Mouse (Mus musculus) gastrocnemius, postnatal 4 days (tissue): ENCODE measurements around the gene 4430402I18Rik. TPM values are rescaled to one million over a fixed set of nuclear protein-coding genes. Genes with fewer than 3 reads are reported as not detected.
A peak's percentile ranks its signal among the peaks of the same experiment; 100 is the strongest.

ENCODE experiments used
- DNase-seq, 2 experiments: peaks; one replicate each; pipeline ENCODE4 v3.0.0; 2021 to 2022; ENCODE audit warnings: low spot score in 2 of 2, mixed read lengths in 2 of 2
- total RNA-seq, 2 experiments: library from RNA; stranded (reverse); gene quantifications; 2 replicates each; pipeline ENCODE4 v1.2.3; 2021

4430402I18Rik gene
- total RNA-seq, 2 experiments from 2014 or later, result 4.4 to 8.6 TPM

DNA sequence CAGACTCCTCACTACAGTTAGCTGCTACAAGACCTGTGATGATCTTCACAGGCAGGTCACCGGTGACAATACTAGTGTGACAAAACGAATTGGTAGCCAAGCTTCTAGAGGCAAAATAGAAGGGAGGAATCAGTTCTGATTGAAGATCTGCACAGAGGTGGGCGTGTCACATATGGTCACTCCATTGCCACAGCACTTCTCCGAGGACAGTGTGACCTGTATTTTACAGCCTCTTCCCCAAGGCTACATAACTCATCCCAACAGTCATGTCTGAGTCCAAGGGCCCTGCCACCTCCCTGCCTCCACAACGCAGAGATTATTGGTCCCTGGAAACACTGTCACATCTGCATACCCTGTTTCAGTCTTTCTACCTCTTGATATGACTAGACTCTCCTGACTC is 1.6 kb upstream of the 4430402I18Rik start:
- DNase-seq, result no peak

DNA sequence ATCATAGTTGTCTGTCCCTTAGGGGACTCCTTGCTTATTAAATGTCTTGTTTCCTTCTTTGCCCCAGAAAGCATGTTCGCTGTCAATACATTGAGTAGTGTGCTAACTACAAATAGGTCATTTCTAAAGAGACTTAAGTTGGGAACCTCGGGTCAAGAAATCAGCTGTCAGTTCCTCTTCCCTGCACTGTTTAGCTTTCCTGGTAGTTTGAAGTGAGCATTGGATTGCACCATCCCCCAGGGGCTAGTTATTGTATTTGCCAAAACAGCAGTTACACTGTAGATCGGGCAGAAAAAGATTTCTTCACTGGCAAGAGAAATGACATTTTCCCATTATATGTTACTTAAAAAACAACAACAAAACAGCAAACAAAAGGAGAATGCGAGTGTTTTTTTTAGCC is 578 bp upstream of the 4430402I18Rik start:
- no peak for DNase-seq

DNA sequence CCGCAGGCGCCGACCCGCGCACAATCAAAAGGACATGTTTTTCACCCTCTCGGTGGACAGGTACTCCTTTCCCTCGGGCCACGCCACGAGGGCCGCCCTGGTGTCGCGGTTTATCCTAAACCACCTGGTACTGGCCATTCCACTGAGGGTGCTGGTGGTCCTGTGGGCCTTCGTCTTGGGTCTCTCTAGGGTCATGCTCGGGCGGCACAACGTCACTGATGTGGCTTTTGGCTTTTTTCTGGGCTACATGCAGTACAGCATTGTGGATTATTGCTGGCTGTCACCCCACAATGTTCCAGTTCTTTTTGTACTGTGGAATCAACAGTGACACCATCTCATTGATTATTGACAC is 3.1 kb downstream of the 4430402I18Rik start:
- DNase-seq, result no peak

DNA sequence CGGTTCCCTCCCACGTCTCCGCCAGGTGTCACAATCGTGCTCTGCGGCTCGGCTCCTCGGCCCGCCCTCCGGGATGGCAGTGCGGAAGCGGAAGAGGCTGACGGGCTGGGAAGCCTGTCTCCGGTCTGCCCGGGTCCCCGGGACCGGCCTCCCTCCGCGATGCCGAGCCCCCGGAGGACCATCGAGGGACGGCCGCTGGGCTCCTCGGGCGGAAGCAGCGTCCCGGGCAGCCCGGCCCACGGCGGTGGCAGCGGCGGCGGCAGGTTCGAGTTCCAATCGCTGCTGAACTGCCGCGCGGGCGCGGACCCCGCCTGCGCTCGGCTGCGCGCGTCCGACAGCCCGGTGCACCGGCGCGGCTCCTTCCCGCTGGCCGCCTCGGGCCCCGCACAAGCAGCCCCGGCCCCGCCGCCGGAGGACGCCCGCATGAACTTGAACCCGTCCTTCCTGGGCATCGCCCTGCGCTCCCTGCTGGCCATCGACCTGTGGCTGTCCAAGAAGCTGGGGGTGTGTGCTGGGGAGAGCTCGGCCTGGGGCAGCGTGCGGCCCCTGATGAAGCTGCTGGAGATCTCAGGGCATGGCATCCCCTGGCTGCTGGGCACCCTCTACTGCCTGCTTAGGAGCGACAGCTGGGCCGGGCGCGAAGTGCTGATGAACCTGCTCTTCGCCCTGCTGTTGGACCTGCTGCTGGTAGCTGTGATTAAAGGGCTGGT is 3.6 kb downstream of the 4430402I18Rik start, which contains the start of gene Plpp6:
Plpp6 (plus strand) TSS at position 112 of the 710 bp plus-strand sequence.
- peak; percentile 54 to 70 for DNase-seq

DNA sequence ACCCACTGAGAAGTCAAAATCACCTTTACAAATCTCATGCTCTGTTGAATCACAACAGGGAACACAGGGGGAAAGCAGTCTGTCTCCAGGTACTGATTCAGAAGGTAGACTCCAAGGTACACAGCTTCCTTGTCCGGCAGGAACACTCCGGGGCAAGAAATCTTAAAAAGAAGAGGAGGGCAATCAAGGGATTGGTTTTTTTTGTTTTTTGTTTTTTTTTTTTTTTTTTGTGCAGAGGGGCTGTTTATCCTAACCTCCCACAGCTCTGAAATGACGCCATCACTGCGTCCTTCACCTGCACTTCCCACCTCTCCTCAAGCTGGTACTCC is 4.1 kb downstream of the 4430402I18Rik start:
- no peak for DNase-seq

DNA sequence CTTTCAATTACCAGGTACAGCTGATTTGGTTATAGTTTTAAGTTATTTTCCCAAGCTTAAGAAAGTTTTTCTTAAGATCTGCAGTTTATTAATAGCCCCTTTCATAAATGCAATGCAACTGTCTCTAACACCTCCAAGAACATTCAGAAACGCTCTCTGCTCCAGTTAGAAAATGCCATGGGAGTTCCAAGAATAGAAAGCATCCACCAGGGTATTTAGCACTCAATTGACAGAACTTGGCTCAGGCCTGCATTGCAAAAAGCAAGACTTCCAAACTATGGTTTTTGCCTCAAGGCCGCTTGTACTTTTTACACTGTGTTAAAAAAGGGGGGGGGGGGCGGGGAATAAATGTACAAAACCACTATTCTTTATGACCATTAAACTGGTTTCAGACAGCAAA is 4.5 kb downstream of the 4430402I18Rik start:
- no peak for DNase-seq

DNA sequence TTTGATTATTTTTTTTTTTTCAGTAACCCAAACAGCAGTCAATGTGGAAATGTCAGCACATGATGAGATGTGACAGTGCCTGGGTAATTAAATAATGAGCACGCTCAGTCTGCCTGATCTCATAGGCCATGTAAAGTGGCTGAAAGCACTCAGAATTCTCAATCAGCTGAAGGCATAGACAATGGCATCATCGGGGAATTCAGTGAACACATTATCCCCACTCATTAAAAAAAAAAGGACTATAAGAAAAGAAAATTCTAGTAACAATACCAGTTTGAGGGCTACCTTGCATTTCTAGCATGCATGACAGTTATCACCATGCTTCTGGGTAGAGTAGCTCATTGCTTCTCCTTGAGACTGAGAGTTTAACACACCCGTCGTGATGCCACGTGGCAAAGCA is 16.3 kb downstream of the 4430402I18Rik start:
- DNase-seq, result no peak

DNA sequence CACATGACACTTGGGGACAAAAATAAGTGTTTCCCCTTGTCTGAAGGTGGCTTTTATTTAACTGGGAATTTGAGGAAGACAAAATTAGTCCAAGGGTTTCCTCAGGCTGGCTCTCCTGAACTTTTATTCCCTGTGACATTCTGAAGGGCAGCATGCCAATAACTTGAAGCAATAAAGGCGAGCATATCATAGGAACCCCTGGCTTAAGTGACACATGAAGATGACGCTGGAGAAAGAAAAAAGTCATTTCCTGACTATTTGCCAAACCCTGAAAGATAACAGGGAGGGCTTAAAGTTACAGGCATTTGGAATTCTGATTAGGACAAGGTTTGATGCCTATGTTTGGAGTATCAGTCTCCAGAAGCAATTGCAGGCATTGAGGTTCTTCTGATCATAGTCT is 20.3 kb downstream of the 4430402I18Rik start:
- DNase-seq, result no peak

DNA sequence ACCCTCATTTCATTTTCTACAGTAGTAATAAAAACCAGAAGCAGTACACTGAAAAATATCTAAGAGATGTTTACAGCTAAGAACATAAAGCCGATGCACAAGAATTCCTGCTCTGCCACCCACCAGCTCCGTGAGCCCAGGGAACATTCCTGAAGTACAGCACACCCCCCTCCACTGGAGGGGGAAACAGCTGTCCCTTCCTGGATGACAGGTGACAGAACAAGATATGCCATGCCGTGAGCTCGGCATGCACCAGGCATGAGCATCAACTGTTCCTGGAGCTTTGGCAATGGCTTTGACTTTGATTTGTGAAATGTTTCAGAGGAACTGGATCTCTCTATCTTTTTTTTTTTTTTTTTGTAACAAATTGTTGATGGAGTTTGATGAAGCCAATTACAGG is 20.8 kb downstream of the 4430402I18Rik start:
- DNase-seq, result no peak

DNA sequence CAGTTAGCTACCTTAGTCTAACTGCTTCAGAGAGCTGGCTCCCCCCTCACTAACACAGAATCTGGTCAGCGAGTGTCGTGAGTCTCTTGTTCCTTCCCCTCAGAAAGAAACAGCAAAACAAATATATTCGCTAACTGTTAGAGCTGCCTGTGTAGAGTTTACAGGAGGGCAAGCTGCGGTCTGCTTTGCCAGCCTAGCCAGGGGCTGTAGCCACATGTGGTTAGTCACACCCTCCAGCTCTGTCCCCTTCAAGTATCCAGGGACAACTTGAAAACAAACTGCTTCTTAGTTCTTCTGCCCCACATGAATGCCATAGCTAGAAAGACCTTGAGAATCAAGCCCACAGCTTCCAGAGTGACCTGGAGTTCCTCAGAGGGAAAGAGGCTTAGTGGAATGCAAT is 26.3 kb downstream of the 4430402I18Rik start:
- no peak for DNase-seq

DNA sequence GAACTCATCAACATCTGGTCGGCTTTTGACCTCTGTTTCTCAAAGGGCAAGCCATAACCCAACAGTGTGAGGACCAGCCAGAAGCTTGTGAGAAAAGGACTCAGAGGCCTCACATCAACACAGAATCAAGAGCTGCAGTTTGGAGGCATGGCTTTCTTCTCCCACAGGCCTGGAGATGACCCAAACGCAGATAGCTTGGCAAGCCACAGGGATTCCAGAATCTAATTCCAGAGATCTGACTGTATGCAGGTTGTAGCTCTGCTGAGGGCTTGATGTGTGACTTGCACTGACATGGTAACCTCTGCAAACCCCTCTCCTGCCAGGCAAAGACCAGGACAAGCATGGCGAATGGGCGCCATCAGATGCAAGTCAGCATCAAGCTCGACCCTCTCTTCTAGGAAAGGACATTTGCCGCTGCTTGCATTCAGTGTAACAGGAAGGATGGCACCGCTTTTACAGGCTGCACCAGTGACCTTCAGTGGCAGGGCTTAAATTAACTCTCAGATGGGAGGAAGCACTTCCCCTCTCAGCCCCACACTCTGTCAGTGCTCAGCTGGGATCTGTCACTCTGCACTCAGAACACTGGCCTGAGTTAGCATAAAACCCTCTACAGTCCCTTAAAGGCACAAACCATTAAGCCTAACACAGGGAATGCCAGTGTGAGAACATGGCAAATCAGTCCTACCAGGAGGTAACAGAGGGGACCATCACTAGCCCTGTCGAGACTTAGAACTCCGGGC is 27.3 kb downstream of the 4430402I18Rik start:
- DNase-seq, result no peak

DNA sequence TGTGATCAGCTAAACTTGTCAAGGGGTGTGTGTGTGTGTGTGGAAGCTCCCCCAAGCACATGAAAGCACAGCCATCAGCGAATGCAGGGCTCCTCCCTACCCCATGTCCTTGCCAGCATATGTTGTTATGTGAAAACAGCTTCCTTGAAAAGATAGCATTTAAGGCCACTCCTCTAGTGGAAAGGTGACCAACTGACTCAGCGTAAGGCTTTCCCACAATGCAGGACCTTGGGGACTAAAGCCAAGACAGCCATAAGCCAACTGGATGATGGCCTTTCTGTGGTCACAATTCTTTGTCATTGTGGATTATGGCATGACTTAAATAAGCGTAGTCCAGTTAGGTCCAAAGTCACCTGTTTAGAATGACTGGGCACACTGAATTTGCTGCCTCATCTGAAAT is 32.7 kb downstream of the 4430402I18Rik start:
- no peak for DNase-seq

DNA sequence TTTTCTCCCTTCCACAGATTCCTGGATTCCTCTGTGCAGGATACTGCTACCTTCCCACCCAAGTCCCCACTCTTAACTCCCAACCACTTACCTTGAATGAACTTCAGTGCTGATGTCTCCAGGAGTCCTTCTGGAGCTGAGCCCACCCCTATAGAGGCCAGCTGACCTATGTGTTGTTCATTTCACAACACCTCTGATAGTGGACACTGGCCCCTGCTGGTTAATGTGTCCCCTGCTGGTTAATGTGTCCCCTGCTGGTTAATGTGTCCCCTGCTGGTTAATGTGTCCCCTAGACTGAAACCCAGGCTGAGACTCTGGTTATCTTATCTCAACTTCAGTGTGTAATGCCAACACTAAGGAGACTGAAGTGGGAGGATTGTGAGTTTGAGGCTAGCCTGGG is 38.6 kb downstream of the 4430402I18Rik start:
- DNase-seq, result no peak

DNA sequence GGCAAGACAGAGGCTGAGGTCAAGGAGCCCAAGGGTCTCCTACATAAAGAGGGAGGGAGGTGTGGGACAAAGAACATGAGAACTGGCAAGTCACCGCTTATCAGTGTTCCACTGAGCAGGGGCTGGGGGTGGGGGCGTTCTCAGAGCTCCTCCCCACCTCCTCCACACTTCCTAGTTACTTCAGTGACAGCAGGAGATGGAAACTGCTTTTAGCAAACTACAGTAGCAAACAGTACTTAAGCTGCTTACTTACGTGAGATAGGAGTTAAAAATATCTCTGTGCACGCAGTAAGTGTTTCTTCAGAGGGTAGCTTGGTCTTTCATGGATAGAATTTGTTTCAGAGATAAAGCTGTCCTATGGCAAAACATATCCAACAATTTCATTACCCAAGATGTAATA is 40.2 kb downstream of the 4430402I18Rik start:
- DNase-seq, result no peak

DNA sequence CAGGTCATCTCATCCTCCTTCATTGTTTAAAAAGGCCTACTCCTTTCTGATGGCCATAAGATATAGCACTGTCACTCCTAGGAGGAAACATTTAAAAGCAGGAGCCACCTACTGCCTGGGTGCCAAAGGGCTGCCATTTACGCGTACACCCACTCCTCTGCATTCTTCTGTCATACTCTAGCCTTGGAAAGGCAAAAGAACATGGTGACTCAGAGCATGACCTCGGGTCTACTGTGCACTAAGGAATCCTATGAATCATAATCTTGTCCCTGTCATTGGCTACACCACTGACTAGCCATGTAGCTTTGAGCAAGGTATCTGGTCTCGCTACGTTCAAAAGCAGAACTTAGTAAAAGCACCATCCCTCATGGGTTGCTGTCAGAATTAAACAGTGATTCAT is 41.2 kb downstream of the 4430402I18Rik start:
- DNase-seq, result no peak

DNA sequence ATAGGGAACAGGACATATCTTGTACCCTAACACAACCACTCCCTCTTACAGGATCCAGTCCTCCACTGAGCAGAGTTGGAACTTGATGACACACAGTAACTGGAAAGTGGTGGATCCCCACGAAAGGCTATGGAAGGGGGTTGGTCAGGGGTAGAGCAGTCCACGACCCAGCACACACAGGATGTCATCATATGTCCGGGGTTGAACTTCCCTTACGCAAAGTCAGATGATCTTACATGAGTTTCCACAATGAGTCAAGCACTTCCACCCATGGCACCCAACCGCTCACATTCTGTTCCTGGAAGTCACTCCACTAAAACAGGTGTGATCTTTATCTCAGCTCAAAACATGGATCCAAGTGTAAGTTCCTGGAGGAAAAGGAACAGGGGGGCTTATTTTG is 49.8 kb downstream of the 4430402I18Rik start:
- DNase-seq, result no peak

DNA sequence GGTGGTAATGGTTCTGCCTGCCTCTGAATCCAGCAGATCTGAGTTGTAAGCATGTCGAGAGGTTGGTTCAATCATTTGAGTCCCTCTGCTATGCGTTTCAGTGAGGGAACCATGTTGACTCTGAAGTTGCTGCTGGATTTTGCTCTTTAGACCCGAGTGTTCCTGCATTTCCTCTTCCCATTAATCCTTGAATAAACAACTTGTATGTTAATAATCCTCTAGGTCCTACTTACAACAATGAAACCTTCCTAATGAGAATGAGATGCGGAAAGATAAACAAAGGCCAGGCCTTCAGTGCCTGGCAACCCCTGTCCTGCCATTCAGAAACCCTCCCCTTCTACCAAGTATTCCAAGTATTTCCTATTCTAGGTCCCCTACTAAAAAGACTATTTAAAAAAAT is 51.1 kb downstream of the 4430402I18Rik start:
- DNase-seq, result no peak

DNA sequence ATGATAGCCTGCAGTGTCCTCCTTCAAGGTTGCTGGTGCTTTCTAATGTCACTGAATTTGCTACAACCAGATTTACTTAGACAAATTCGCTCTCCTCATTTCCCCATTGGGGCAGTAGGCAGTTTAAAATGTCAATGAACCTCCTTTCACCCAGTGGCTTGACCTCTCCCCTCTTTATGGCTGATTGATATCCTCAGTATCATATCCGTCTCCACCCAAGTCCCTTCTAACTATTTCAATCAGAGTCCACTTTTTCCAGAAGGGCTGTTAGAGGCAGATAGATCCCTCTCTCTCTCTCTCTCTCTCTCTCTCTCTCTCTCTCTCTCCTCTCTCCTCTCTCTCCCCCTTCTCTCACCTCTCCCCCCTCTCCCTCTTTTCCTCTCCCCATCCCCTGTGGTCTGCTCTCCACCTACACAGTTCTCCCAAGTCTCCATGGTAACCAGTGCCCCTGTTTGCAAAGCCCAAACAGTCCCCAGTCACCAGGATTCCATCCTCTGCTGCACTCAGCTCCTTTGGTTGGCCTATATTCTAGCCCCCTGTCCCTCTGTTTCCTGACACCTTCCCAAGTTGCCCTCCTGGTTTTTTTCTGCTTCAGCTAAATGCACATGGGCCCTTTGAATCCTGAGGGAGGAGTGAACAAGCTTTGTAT is 51.9 kb downstream of the 4430402I18Rik start:
- DNase-seq, result no peak

DNA sequence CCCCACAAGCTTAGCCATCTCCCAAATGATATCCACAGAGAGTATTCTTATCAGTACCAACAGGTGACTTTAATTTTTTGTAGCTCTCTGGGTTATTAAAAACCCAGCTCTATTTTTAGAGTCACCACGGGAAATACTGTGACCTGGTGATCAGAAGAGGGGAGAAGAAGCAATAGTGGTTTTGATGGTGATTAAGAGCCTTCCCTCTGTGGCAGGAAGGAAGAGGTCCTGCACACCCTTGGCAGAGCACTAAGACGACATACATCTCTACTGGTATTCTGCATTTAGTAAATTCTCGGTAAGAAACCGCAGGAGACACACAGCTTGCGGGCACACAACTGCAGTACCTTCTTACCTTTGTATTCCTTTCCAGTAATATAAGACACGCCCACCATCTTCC is 53.0 kb downstream of the 4430402I18Rik start:
- no peak for DNase-seq

DNA sequence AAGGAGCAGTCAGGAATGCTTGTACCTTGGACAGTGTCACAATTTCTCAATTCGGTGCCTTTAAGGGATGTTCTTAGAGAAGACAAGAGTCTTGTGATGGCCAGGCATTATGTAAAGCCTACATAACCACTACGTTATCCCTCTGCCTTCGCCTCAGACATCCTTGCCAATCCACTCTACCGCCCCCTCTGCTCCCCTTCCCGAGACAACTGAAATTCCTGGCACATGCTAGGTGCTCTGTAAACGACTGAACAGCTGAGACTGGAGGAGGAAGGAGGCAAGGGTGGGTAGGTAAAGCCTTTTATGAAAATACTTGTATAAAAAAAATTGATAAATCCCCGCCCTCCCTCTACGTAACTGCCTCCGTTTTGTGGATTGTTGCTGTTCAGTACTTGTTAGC is 58.9 kb downstream of the 4430402I18Rik start:
- no peak for DNase-seq

DNA sequence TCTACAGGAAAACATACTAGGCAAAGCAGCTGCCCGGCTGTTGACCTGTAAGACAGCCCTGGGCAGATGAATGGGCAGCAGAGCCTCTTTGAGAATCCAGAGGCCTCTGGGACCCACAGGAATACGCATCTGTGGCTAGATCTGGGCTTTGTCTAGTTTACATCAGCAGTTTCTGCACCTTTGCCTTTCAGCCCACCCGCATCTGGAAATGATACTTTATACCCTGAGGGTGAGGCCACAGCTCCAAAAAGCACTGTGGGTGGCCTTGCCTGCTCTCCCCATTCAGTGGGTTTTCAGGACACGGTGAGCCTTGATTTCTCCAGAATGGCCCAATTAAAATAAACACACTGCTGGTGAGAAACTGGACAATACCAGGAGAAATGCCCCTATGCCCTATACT is 59.4 kb downstream of the 4430402I18Rik start:
- no peak for DNase-seq

DNA sequence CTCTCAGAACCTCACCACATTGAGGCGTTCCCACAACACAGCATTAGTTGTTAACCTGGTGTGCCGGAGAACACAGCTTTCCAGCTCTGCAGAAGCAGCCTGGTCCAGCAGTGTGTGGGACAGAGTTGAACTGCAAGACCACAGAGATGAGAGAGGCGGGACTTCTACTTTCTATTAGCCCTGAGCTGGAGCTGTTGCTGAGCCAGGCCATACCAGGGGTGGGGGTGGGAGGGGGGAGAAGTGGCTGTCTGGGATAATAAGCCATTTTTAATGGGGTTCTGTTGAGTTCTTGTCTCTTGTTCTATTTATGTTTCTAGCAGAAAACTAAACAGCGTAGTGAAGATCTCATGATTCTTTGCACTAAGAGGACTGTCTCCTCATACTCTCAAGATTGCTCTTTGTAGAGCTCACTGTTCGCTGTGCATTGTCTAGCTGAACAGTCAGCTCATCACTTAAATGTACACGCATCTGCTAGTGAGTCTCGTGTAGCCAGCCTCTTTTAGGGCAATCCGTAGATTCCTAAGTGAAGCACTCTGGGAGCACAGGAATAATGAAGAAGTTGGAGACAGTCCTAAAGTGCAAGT is 64.0 kb downstream of the 4430402I18Rik start:
- no peak for DNase-seq
